Mouse (Mus musculus) A20 (cell line): ENCODE results near the gene Gnai3.
A peak's percentile ranks its signal among the peaks of the same experiment; 100 is the strongest.

Source experiments
- DNase-seq: peaks from one replicate; pipeline ENCODE4 v3.0.0-alpha.2; 2011; ENCODE audit warnings: low read depth, low spot score

Gnai3 gene

DNA sequence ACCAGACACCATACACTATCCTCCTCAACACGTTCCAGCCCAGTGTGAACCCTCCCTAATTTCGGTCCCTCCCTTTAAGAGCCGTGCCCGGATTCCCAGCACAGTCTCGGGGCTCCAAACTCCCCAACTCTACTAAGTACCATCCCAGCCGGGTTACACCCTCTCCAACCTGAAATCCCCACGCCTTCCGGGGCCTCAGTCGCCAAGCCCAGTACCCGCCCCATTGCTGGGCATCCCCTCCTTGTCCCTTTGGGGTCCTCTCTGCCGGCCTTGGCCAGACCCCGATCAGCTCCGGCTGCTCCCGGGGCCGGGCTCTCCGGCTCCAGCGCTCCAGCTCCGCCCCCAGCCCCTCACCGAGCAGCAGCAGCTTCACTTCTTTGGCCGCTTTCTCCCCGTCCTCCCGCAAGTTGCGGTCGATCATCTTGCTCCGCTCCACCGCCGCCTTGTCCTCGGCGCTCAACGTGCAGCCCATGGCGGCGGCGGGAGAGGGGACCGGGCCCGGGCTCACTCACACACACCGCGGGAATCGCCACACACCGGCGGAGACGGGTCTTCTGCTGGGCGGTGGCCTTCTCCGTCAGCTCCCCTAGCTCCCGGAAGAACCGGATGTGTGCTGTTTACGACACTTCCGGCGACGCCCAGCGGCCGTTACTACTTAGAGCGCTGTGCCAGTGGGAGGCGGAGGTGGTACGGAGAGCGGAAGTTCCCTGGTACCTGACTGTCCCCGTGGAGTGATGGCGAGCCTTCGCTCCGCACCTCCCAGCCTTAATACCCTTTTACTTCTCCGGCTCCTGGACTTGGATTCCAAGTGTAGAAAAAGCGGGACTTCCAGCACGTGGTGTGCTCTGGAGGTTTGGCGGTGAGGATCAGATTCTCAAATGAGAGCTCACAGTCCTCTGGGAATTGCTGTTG is at the start of gene Gnai3:
TSS of gene Gnai3 (minus strand) at position 613 of the 912 bp plus-strand sequence.
- peak; percentile 97 for DNase-seq

DNA sequence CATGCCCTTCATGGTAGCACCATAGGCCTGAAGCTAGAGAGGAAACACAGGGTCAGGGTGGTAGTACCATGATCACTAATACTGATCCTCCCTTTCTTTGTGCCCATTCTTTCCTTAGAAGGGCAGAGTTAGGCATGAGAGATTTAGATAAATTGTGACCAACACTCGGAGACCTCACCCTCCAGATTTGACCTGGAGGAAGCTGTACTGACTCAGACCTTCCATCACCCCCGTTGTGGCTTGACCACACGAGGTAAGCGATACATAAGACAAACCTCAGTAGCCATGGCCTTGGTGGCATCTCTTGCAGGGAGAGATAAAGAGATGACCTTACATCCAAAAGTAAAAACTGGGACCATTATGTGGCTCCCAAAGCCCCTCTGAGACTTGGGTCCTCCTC is 49.3 kb upstream of the Gnai3 start:
- DNase-seq: no peak

DNA sequence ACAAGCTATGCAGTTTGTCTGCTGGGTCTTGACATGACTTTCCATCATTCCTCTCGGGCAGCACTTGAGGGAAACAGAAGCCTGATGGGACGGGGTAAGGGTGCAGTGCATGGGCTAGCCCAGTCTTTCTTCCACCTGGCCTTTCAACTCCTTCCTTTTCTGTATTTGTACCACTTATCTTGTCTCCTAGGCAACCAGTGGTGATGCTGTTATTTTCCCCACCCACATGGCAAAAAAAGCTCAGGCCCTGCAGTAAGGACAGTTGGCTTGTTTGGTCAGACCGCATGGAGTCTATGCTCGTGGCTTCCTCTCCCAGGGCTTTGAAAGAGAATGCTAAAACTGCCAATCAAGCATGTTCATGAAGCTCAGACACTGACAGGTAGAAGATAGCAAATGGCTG is 47.7 kb upstream of the Gnai3 start:
- no peak for DNase-seq

DNA sequence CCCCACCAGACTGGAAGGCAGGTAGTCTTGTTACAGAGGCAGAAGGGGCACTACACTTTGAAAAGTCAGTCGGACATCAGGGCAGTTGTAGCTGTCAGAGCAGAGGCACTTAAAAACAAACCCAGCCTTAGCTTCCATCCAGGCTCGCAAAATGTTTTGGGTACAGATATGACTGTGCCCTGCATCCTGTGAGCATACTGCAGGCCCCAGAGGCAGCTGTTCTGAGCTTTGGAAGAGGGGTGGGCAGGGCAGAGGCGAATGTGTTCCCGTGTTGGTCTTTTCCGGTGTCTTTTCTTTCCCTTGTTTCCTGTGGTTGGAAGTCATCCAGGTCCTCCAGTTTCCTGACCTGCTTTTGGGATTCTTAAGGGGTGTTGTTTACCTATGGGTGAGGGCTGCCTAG is 44.0 kb upstream of the Gnai3 start:
- DNase-seq: no peak

DNA sequence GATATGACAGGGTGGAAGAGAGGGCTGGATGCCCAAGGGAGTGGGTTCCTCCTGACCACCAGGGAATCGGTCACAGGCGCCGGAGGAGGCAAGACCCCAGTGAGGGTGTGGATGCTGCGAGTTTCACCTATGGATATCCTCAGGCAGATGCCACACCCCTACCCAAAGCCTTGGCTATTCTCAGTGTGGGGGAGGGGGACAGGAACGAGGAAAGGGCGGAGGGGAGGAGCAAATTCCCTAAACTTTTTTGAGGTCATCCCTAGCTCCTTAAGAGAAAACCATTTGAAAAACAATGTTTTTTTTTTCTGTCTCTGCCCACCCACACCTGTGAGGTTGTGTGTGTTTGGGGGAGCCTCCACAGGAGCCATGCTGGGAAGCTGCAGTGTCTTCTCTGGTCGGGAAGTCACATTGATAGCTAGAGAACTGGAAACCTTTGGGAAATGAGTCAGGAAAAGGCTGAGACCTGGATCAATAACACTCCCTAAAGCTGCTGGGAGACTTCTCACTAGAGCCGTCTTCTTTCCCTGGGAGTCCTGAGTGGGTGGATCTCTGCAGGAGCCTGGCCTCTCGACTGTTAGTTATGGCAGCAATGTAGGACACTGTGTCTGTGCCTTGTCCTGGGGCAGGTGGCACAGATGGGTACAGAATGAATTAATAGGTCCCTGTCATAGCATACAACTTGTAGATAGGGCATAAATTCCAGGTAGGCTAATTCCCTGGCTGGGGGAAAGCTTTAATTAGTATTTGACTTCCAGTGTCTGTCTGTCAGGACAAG is 43.0 kb upstream of the Gnai3 start:
- DNase-seq: no peak

DNA sequence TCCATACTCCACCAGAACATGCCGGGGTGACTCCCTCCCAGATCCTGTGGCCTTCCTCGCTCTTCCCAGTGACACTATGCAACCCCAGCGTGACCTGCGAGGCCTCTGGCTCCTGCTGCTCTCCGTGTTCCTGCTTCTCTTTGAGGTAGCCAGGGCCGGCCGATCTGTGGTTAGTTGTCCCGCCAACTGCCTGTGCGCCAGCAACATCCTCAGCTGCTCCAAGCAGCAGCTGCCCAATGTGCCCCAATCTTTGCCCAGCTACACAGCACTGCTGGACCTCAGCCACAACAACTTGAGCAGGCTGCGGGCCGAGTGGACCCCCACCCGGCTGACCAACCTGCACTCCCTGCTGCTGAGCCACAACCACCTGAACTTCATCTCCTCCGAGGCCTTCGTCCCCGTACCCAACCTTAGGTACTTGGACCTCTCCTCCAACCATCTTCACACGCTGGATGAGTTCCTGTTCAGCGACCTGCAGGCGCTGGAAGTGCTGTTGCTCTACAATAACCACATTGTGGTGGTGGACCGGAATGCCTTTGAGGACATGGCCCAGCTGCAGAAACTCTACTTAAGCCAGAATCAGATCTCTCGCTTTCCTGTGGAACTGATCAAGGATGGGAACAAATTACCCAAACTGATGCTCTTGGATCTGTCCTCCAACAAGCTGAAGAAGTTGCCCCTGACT is 41.3 kb upstream of the Gnai3 start:
- DNase-seq: no peak

DNA sequence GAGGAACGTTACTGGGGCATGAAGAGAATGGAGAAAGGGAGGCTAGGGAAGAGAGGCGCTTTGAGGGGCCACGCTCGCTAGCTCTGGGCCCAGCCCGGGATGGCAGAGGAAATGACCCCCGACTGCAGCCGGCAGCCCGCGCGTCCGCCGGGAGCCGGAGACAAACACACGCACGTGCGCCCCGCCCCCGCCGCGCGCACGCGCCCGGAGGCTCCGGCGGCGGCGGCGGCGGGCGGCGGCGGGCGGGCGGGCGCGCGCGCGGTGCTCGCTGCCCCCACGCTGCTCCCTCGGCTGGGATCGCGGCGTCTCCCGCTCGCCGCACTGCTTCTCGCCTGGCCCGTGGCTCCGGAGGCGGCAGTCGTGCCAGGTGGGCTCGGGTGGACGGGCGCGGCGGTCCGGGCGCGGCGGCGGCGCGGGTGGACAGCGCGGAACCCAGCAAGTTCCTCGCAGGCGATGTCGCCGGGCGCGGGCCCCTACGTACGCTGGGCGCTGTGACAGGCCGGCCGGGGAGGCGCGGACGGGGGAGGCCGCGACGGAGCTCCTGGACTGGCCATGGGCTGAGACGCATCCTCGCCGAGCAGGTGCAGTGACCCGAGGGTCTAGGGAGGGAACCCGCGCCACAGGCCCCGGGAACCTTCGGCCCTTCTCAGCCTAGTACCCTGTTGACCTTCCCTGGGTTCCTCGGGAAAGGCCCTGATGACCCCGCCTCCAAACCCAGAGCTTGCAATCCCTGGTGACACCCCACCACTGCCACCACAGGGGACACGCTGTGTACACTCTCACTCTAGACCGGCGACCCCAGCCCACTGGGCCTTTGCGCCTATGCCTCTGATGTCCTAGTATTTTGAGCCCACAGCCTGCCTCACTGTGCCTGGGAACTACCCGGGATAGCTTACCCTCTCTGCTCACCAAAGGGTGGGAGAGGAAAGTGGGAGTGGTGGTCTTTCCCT is 40.4 kb upstream of the Gnai3 start, which contains the start of gene Amigo1:
TSS of gene Amigo1 (plus strand) at position 238 of the 950 bp plus-strand sequence.
- DNase-seq: peak; percentile 72

DNA sequence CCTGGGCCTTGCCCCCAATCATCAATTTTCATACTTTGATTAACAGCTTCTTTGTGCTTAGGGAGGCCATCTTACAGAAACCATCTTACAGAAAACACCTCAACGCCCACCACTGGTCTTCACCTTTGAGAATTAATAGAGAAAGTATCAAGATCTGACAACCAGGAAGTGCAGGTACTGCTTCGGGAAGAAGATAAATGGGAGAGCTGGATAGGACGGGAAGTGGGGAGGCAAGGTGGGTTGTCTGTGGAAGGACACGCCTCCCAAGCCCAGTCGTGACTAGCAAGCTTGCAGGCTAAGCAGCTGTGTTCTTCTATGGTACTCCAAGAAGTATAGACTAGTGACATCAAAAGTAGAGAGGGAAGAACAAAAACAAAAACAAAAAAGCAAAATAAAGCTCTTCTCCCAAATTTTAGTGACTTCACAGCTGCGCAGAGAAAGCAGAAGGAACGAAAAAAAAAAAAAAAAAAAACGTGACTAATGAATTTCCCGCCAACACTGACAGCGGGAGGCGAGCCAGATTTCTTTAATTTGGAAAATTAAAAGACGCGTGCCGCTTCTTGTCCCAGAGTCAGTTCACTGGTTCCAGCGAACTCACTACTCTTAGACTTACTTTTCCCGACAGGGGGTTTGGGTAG is 39.6 kb upstream of the Gnai3 start:
- peak; percentile 32 for DNase-seq

DNA sequence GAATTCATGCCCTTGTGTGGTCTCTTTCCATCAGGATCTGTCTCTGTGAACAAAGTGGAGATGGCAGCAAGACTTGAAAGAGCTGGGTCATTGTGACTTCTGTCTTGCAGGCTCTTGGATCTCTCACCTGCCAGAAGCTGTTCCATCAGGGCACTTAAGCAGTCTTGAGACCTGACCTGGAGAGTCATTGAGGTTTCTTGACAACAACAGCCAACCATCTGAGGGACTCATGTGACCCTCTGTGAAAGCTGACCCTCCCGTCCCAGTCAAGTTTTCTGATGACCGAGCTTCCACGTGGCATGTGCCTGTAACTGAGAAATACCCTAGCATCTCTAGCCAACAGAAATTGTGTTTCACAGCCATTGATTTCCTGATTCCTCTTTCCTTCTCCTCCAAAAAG is 38.8 kb upstream of the Gnai3 start:
- DNase-seq: no peak

DNA sequence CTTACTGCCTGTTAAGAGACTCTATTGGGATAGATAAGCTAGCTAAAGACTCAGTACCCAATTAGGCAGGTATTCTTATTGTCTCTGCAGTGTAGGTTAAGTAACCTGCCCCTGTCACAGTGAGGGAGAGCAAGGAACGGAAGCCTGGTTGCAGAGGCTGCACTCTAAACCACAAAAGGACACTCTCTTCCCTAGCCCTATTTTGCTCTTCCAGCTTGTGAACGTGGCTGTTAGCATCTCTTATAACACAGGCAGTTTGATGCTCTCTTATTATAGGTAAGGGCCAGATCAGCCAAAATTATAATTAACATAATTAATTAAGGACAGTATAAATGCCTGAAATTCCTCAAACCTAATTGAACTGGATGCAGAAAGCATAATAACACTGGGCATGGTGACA is 34.6 kb upstream of the Gnai3 start:
- no peak for DNase-seq

DNA sequence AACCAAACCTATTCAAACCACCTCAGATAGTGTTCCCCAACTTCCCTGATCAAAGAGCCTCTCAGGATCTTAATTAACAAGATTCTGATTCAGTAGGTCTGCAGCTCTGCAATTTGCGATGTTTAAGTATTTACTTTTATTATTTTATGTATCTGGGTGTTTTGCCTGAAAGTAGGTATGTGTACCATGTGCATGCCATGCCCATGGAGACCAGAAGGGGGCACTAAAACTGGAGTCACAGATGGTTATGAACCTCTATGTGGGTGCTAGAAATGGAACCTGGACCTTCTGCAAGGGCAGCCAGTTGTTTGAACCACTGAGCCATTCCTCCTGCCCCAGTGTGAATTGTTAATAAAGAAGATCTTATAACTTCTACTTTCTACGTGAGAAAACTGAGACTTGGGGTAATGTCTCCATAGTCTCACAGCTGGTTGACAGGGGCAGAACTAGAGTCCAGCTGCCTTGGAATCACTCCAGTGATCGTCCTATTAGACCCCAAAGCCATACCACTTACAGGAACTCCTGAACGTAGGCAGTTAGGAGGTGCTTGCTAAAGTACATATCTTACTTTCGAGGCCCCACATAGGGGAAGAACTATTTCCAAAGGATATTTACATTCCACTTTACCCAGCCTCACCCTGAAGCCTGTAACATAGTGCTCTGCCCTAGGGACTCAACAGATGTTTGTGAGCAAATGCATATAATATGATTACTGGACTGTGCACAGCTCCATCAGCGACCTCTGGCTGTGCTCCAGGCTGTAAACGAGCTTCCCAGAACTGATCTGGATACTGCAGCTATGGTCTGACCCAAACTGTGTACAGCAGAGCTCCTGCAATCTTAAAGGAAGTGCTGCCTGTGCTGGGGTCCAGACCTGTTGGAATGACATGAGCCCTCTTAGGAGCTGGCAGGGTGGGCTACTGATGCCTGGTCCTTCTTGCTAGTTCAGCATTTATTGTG is 33.1 kb upstream of the Gnai3 start:
- DNase-seq: no peak

DNA sequence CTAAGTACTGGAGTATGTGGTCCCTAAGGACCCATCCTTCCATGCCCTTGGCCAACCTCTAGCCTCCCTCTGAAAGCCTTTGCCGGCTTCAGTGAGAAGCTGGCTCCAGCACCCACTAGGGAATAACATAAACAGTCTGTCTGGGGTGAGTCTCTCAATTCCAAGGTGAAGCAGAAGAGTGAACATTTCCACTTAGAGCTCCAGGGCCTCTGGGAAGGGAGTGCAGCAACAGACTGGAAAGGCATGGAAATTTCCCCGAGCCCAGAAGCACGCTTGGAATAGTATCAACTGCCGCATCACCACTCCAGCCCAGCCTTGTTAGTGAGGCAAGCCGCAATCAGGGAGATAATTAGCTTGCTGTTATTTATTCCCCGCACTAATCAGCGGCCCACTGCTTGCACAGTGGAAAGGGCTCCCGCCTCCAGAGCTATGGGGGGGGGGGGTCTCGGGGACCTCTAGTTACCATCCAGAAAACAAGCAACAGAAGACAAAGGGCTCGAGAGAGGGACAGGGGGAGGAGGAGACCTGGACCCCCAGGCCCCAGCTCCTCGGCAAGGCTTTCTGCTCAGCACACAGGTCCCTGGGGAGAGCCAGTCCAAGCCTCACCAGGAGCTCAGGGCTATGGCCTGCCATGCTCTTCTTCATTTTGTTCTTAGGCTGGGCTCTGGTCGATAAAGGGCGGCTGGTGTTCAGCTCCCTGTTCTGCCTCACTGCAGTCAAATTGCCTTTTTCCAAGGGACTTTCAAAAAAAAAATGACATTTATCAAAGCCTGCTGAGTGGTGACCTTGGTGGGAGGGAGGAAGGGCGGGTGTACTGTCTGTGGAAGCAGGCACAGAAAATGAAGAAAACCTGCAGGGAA is 29.0 kb upstream of the Gnai3 start:
- no peak for DNase-seq

DNA sequence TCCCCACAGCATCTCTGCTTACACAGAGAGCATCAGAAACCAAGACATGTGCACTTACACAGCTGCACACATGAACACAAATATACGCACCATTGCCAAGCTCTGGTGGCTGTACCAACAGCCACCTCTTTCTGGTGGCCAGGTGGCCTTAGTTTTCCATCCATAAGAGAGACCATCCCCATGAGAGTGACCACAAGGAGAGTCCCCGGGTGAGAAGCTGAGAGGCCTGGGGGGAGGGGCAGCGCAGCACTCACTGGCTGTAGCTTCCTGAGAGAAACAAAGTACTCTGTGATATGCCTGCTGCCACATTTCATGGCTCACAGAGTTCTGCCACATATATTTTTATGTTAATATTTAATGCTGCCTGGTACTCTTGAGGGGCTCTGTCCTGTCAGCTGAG is 23.3 kb upstream of the Gnai3 start:
- no peak for DNase-seq

DNA sequence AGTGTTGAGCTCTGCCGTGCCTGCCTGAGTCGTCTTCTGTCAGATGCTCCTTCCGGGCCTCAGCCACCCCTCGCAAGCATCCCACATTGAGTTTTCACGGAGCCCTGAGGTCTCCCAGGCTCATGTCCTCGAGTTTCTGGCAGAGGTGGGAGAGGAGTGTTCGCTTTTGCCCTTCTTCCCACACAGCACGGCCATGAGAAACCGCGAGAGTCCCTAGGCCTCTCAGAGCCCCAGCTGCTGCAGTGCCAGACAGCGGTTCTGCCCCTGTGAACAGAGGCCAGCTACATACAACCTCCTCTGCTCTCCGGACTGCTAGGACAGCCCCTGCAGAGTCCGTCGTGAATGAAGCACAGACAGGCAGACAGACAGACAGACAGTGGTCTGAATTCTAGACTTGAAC is 21.6 kb upstream of the Gnai3 start:
- DNase-seq: no peak

DNA sequence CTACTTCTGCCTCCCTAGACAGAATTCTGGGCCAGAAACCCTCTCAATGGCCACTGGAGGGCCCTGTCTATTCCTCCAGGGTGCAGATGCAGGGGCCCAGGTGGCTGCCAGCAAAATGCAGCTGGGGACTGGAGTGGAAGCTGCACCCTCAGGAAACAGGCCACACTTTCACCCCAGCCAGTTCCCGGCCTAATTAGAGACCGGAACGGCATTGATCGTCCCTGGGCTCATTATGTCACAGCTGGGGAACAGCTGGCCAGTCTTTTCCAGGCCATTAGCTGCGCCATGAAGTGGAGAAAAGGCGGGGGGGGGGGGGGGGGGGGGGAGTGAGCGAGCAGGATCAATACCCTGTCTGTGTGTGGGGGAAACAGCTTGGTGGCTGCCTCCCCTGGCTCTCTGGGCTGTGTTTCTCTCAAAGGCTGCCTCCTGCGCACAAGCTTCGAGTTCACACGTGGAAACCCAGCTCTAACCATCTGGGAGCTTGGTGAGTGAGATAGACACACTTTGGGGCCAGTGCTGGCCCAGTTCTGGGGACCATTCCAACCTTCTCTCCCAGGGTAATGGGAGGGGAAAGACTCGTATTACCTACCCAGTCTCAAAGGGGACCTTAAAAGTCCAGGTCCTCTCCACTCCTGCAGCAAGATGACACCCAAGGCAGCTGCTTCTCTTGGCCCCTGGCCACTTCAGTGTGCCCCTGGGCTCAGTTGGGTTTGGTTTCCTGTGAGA is 20.7 kb upstream of the Gnai3 start:
- DNase-seq: peak; percentile 82

DNA sequence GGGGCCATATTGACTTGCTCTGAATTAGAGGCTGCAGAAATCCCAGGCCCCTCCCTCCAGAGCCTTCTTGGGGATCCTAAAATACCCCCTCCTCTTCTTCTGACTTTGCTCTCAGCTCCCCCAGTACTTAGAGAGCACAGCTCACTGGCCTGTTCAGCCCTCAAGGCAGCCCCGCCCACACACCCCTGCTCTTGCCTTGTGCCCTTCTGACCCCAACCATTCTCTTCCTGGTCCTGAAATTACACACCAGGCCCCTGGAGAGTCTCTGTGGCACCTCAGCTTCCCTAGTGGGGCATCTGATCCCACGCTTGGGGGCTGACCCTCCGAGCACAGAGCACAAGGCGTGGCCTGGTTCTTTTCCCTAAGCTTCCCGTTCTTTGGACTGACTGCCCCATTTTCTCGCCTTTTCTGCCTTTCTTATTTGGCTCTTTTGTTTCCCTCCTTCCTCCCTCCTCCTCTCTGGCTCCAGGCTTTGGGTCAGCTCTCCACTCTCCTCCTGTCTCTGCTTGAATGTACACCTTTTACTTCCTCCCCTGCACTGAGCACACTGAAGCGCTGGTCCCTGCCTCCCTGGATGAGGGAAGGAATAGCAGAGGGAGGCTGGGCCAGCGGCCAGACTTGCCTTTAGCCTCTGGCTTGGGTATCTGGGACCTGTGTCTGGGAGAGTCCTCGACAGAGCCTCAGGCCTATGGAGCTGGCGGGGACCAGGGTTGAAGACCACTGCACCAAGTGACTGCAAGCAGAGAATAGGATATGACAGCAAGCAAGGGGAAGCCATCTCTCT is 19.8 kb upstream of the Gnai3 start:
- DNase-seq: no peak

DNA sequence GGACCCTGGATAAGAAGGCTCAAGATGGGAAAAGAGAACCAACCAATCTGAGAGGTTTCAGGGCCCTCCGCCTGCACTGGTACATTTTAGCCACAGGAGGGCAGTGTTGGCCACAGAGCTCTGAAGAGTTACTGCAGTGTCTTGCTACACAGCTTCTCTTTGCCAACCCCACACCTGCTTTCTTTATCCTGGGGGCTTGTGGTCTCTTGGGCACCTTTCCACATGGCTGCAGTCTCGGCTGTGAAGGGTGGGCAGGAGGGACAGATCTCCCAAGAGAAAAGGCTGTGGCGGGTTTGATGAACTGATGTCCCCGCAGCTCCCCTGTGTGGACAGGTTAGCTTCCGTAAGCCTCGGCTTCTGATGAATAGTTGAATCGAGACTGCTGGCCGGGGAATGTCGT is 18.9 kb upstream of the Gnai3 start:
- peak; percentile 77 for DNase-seq
